Mouse (Mus musculus) layer of hippocampus, adult 9-11 months (tissue): ENCODE measurements at regions not wholly inside any gene's neighbourhood (a gene's known extent, or its start where the extent isn't known, plus 50 kb on each side); places are given as distances from the start of the nearest gene placed in this dataset.

Source experiments
- DNase-seq: peaks from one replicate; pipeline ENCODE4 v3.0.0; 2022

- DNase-seq, result no peak
Measured at GRCm38 (mm10) chr19:18200105-18200782, 362.8 kb upstream of the Pcsk5 start.

GRCm38 (mm10) chr19:18189102-18189742 lies 351.8 kb upstream of the Pcsk5 start:
- no peak for DNase-seq

DNA sequence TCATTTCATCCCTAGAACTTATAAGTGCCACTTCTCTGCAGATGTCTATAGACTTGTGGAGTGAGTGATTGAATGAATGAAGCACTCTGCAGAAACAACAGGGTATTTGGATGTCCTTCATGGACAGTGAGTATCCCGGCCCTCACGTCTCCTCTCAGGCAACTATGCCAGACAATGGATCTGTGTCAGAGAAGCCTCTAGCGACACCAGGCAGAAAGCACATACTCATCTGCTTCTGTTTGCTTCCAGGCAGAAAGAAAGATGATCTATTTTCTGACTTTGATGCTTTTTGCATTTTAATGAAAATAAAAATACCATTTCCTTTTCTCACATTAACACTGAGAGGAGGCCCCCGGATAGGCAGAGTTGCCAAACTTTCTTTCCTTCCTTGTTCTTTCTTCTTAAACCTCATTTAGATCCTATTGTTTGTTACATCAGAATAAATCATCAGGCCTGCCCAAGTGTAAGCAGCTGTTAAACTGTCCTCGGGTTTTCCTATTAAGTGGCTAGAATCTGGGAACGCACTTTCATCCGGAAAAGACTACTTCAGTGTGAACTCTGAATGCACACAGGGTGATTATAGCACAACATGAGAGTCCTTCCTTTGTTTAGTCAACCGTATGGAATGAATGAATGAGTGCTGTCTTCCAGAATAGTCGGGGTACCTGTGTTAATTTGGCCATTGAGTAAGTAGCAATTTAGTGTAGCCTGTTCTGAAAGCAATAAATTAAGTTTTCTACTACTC lies 350.9 kb upstream of the Pcsk5 start:
- DNase-seq, result no peak

- DNase-seq, result no peak
Measured at GRCm38 (mm10) chr19:18185767-18186554, 348.5 kb upstream of the Pcsk5 start.

- no peak for DNase-seq
Measured at GRCm38 (mm10) chr19:18185211-18185610, 347.8 kb upstream of the Pcsk5 start.

- DNase-seq, result no peak
Measured at GRCm38 (mm10) chr19:18176200-18176599, 338.8 kb upstream of the Pcsk5 start.

DNA sequence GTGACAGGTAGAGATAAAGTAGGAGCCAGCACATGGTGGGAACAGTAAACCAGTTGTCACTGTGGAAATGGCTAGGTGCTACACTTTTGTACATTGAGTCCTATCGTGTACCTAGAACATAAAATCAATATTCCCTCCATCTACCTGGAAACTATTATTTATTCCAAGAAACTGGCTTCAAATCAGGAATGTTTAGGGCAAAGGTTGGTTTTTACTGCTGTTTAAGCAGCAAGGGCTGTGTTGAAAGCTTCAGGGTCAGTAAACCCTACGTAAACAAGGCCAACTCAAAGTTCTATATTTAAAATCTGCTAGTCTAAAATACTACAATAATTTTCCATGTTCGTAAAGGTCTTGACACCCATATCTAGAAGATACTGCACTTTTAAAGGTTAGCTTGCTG lies 309.1 kb upstream of the Pcsk5 start:
- no peak for DNase-seq

DNA sequence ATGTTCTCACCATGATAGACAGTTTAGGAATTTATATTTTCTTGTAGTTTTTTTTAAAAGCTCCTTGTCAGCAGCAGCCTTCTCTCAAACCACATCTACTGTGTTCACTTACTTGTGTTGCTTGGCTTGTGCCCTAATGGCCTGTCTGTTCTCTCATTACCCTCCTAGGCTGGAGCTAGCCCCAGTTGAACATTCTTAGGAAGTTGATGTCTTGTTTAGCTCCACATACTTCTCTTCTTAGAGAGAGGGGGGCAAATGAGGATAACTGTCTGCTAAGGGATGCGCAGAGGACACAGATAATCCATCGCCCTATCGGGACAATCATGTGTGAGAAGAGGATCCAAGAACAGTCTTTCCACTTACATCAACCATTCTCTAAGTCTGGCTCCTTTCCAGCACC lies 293.5 kb upstream of the Pcsk5 start:
- DNase-seq, result no peak

- DNase-seq, result no peak
Measured at GRCm38 (mm10) chr19:18128786-18129185, 291.4 kb upstream of the Pcsk5 start.

- no peak for DNase-seq
Measured at GRCm38 (mm10) chr19:18106236-18106635, 268.8 kb upstream of the Pcsk5 start.

DNA sequence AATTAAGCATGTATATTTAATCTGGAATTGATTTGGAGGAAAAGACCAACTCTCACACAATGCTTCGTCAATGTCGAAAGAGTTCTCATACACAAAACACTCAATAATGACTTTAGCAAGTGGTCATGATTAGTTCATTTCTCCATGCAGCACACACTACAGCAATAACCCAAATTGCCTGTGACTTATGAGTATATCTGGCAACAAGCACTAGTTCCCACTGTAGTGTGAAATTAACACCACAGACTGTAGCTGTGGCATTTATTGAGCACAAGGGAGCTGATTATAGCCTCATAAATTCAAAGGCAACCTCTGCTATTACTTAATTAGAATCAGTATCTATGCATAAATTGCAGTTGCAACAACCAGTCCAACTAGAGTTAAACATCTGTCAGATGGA lies 267.2 kb upstream of the Pcsk5 start:
- DNase-seq, result no peak

DNA sequence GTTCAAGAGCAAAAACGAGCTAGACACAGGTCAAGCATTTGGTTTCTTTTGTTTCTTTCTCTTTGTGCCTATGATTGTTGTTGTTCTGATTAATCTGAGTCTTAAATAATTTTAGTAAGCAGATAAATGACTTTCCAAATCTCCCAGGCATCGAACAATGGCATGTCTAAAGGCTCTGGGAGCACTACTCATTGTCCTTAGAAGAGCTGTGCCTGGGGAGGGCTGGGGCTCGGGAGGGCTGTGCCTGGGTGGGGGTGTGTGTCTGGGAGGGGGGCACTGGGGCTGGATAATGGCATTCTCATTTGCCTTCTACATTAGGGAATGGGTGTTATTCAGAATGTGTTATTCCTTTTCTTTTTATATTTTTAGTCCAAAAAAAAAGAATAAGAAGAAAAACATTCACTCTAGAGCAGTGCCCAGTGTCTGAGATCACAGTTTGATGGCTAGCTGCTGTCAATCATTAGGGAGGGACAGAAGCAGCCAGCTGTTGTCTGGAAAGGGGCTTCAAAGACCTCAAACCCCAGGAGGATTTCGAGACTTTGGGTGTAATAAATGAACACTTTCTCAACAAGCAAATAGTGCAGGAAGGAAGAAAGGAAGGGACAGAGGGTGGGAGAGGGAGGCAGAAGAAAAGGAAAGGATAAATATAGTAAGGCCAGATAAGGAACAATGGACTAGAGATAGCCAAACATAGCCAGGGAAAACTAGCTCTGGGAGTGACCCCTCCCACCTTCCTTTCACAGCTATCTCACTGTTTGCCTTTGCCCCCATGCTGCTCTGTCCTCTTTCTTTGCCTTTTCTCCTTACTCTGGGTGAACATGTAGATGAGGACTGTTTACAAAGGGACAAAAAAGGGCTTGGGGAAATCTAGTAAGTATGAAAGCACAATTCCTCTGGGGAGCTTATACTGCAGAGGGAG lies 264.2 kb upstream of the Pcsk5 start:
- no peak for DNase-seq

DNA sequence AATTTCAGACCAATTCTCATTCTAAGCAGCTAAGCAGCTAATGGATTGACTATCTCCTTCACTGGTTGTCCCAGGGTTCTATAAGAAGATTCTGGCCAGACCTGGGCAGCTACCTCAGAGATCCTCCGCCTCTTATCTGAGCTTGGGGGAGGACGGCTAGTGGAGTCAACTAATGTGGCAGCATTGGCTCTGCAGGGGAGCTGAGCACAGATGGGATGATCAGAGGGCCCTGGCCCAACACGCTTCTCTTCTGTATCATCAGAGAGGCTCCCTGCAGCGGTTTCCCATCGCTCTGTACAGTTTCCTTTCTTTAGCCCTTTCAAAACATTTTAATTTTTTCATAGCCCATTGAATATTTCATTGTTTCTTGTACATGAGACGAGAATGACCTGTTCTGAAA lies 245.9 kb upstream of the Pcsk5 start:
- no peak for DNase-seq

DNA sequence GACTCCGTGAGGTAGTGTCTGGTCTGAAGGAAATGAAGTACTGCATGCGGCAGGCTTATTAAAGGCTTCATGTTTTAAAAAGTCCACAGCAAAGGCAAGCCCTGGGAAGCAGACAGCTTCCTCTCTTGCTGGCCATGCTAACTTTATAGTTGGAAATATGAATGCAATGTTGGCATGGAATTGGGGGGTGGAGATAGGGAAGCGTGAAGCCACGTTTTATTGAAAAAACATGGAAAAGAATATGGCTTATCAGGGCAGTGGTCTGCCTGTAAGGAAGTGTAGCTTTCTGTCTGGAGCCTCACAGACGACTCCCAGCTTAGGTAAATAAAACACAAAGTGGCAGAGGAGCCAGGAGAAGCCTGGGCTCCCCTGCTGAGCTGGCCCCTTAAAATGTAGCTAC lies 231.5 kb upstream of the Pcsk5 start:
- DNase-seq, result no peak

- DNase-seq, result no peak
Measured at GRCm38 (mm10) chr19:18067855-18068494, 230.5 kb upstream of the Pcsk5 start.

DNA sequence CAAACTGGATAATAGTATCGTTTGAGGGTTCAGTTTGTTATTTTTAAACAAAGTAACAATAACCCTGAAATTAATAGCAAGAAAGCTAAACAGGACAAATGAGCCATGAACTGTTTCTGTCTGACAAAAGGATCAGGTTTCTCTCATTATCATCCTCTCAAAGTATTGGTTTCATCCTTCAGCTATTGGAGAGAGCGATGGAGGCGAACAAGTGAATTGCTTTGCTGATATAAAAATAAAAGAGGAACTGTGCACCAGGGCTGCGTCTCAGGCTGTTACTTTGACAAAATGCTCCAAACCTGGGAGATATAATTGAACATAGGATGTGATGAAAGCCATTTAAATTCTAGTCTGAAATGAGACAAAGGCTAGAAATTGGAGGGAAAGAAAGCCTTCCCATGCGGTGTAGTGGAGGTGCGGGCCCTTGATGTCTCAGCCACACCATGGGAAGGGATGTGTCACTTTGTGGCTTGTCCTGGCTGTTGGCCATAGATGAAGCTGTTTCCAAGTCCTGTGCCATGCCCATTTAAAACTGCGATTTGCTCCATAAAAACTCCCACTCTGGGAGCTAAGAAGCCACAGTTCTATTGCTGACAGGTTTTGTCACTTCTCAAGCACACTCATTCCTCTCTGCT lies 219.9 kb upstream of the Pcsk5 start:
- no peak for DNase-seq

- no peak for DNase-seq
Measured at GRCm38 (mm10) chr19:18056414-18057254, 219.2 kb upstream of the Pcsk5 start.

- DNase-seq, result no peak
Measured at GRCm38 (mm10) chr19:18050353-18050752, 212.9 kb upstream of the Pcsk5 start.

DNA sequence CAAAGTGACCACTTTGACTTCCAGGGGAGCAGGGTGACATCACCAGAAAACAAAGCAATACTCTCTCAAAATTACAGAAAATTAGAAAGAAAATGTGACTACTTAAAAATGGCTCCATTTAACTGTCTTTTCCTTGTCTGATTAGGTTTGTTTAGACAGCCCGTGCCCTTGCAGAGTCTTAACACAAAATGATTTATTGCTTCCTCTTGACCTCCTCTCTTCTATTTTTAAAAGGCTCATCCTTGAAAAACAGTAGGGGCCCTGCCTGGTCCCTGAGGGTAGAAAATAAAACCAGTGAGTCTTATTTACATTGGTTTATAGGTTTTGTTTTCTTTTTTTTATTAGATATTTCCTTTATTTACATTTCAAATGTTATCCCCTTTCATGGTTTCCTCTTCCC lies 196.8 kb upstream of the Pcsk5 start:
- no peak for DNase-seq

- no peak for DNase-seq
Measured at GRCm38 (mm10) chr19:18033599-18033998, 196.2 kb upstream of the Pcsk5 start.
